Mouse (Mus musculus): ENCODE results near the gene Lrig2.
A peak's percentile ranks its signal among the peaks of the same experiment; 100 is the strongest.
"Not testable (repeated sequence)": the region's sequence is repeated elsewhere in the genome, so short reads cannot be mapped to it uniquely, and the experiment has no call there.

Gene Lrig2

GRCm38 (mm10) chr3:104431156-104431847 lies 80.4 kb downstream of the Lrig2 start:
- no peak for DNase-seq

- DNase-seq: not testable (repeated sequence)
These were observed 84.4 kb downstream of the Lrig2 start for GRCm38 (mm10) chr3:104427354-104427753.

GRCm38 (mm10) chr3:104424346-104424745 lies 87.4 kb downstream of the Lrig2 start:
- DNase-seq: no peak

GRCm38 (mm10) chr3:104420929-104421328 lies 90.8 kb downstream of the Lrig2 start:
- DNase-seq: no peak

GRCm38 (mm10) chr3:104419990-104420389 lies 91.7 kb downstream of the Lrig2 start:
- no peak for DNase-seq

GRCm38 (mm10) chr3:104416806-104417205 lies 94.9 kb downstream of the Lrig2 start:
- no peak for DNase-seq

GRCm38 (mm10) chr3:104412482-104412881 lies 99.2 kb downstream of the Lrig2 start:
- no peak for DNase-seq

- no peak for DNase-seq
These were observed 104.2 kb downstream of the Lrig2 start for GRCm38 (mm10) chr3:104407506-104407905.

GRCm38 (mm10) chr3:104403582-104403981 lies 108.1 kb downstream of the Lrig2 start:
- peak; percentile 72 for DNase-seq

- peak; percentile 19 for DNase-seq
These were observed 110.5 kb downstream of the Lrig2 start for GRCm38 (mm10) chr3:104401176-104401575.

- no peak for DNase-seq
These were observed 111.6 kb downstream of the Lrig2 start for GRCm38 (mm10) chr3:104400126-104400525.

GRCm38 (mm10) chr3:104399296-104400045 lies 112.2 kb downstream of the Lrig2 start:
- DNase-seq: no peak

- no peak for DNase-seq
These were observed 114.4 kb downstream of the Lrig2 start for GRCm38 (mm10) chr3:104397316-104397715.

- DNase-seq: no peak
These were observed 115.0 kb downstream of the Lrig2 start for GRCm38 (mm10) chr3:104396736-104397081.

- no peak for DNase-seq
These were observed 115.5 kb downstream of the Lrig2 start for GRCm38 (mm10) chr3:104396067-104396735.

- DNase-seq: no peak
These were observed 121.6 kb downstream of the Lrig2 start for GRCm38 (mm10) chr3:104390072-104390471.

GRCm38 (mm10) chr3:104389449-104389848 lies 122.3 kb downstream of the Lrig2 start:
- DNase-seq: no peak

GRCm38 (mm10) chr3:104385587-104385986 lies 126.1 kb downstream of the Lrig2 start:
- peak; percentile 86 for DNase-seq

- no peak for DNase-seq
These were observed 127.9 kb downstream of the Lrig2 start for GRCm38 (mm10) chr3:104383681-104384341.

GRCm38 (mm10) chr3:104378228-104378627 lies 133.5 kb downstream of the Lrig2 start:
- DNase-seq: no peak

- no peak for DNase-seq
These were observed 137.8 kb downstream of the Lrig2 start for GRCm38 (mm10) chr3:104373907-104374306.

GRCm38 (mm10) chr3:104372374-104372773 lies 139.3 kb downstream of the Lrig2 start:
- peak; percentile 82 for DNase-seq

- no peak for DNase-seq
These were observed 143.8 kb downstream of the Lrig2 start for GRCm38 (mm10) chr3:104367912-104368311.

Measured in lung, postnatal 36 days (tissue).